Mouse (Mus musculus): ENCODE results near the gene Zfp553. TPM values are rescaled to one million over a fixed set of nuclear protein-coding genes. Genes with fewer than 3 reads are reported as not detected.
A peak's percentile ranks its signal among the peaks of the same experiment; 100 is the strongest.

Gene Zfp553
- total and polyA plus RNA-seq, 3 experiments = 9.8 to 17.4 (median 15.0) TPM

- no peak overlapping the region for H3K9ac ChIP-seq (ENCODE audit: insufficient read depth, low read depth)
- TF ChIP-seq RAD21 (IDR thresholded peaks at IDR 0.05; ENCODE audit: low read depth, low read length) (peak; percentile 33), SIN3A (IDR thresholded peaks at IDR 0.05; ENCODE audit: low read length) (no peak), TBP (conservative IDR thresholded peaks at IDR 0.05; ENCODE audit: low read depth, low read length) (0 out of 2 replicates have a peak, but pooled peaks have one; percentile 19), SMC3 (IDR thresholded peaks at IDR 0.05; ENCODE audit: low read depth, low read length) (peak; percentile 65), ELF1 (IDR thresholded peaks at IDR 0.05; ENCODE audit: low read depth, low read length) (peak; percentile 59; the same call in 1 of the 2 replicates), CTCF (conservative IDR thresholded peaks at IDR 0.05 in 1 of 2, IDR thresholded peaks at IDR 0.05 in 1 of 2; ENCODE audit: low read depth in 2 of 2, low read length in 2 of 2) (peak; percentile 81 to 87)
- peaks cover 17 to 63% of the 10 kb centered on the region in 2 experiments for H3K4me1 ChIP-seq (ENCODE audit: control insufficient read depth in 1 of 2, insufficient read depth in 2 of 2)
- no peak overlapping the region for H3K4me2 ChIP-seq (ENCODE audit: insufficient read depth, low read depth, poor library complexity, severe bottlenecking)
- peak; percentile 76 for DNase-seq (ENCODE audit: extremely low read depth)
- H3K4me3 ChIP-seq (replicated peaks in 1 of 3; ENCODE audit: low read depth in 2 of 3, low read length in 2 of 3, poor library complexity in 1 of 3) = no peak overlapping the region
- H3K79me2 ChIP-seq (replicated peaks; ENCODE audit: control insufficient read depth, extremely low read depth, insufficient read depth, poor library complexity, severe bottlenecking) = peaks cover 18% of the 10 kb centered on the region
- H3K27ac ChIP-seq (ENCODE audit: insufficient read depth, low read depth) = no peak overlapping the region
- H3K9me3 ChIP-seq (replicated peaks; ENCODE audit: low read length) = no peaks in the 10 kb centered on the region
- dilution Hi-C loops (cut with MboI; ENCODE audit: extremely low pct_ligation_motif_present, extremely low pct_unique_long_range_greater_than_20kb, low sequenced_read_pairs) = no loop called here
- H3K27me3 ChIP-seq (replicated peaks) = no peaks in the 10 kb centered on the region
- peaks cover 26 to 44% of the 10 kb centered on the region in 2 experiments for H3K36me3 ChIP-seq (replicated peaks in 1 of 2; ENCODE audit: control insufficient read depth in 1 of 2, insufficient read depth in 1 of 2, low read length in 1 of 2)
- in situ Hi-C loops (cut with MboI; ENCODE audit: low pct_ligation_motif_present, low pct_unique_long_range_greater_than_20kb, low sequenced_read_pairs) = no loop called here
Measured at GRCm38 (mm10) chr7:127214981-127215871, 17.6 kb upstream of the Zfp553 start.

DNA sequence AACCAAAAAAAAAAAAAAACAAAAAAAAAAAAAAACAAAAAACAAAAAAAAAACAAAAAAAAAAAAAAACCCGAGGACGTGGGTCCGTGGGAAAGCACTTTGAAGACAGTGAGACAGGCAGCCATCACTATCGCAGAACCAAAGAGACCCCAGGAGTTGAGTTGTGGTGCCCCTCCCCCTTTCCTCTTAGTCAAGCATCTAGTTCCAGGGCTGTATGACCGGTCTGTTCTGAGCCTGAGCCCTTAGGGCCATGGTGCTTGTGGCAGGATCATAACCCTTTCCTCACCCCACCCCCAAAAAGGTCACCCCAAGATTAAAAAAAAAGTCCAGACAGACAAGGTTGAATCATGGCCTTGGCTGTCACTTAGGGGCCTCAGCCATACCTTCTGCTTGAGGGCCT is 16.6 kb upstream of the Zfp553 start:
- Histone ChIP-seq H3K4me3 (replicated peaks in 1 of 3; ENCODE audit: low read depth in 2 of 3, low read length in 2 of 3, poor library complexity in 1 of 3) (no peak overlapping the region), H3K9me3 (replicated peaks; ENCODE audit: low read length) (no peaks in the 10 kb centered on the region), H3K79me2 (replicated peaks; ENCODE audit: control insufficient read depth, extremely low read depth, insufficient read depth, poor library complexity, severe bottlenecking) (peaks cover 18% of the 10 kb centered on the region), H3K27ac (ENCODE audit: insufficient read depth, low read depth) (no peak overlapping the region), H3K4me2 (ENCODE audit: insufficient read depth, low read depth, poor library complexity, severe bottlenecking) (peak overlapping the region; percentile 81; the same call in 1 of the 2 replicates), H3K9ac (ENCODE audit: insufficient read depth, low read depth) (no peak overlapping the region), H3K27me3 (replicated peaks) (no peaks in the 10 kb centered on the region), H3K36me3 (replicated peaks in 1 of 2; ENCODE audit: control insufficient read depth in 1 of 2, insufficient read depth in 1 of 2, low read length in 1 of 2) (peaks cover 26 to 44% of the 10 kb centered on the region in 2 experiments), H3K4me1 (ENCODE audit: control insufficient read depth in 1 of 2, insufficient read depth in 2 of 2) (peaks cover 19 to 64% of the 10 kb centered on the region in 2 experiments)
- dilution Hi-C loops (cut with MboI; ENCODE audit: extremely low pct_ligation_motif_present, extremely low pct_unique_long_range_greater_than_20kb, low sequenced_read_pairs) (no loop called here), in situ Hi-C loops (cut with MboI; ENCODE audit: low pct_ligation_motif_present, low pct_unique_long_range_greater_than_20kb, low sequenced_read_pairs) (no loop called here)
- TF ChIP-seq MAFK (IDR thresholded peaks at IDR 0.05; ENCODE audit: insufficient replicate concordance, low read length) (no peak), CHD1 (IDR thresholded peaks at IDR 0.05; ENCODE audit: low read depth, low read length) (no peak), KAT2A (IDR thresholded peaks at IDR 0.05; ENCODE audit: insufficient replicate concordance, low read length) (no peak), MXI1 (IDR thresholded peaks at IDR 0.05; ENCODE audit: low read depth, low read length) (no peak), CHD2 (IDR thresholded peaks at IDR 0.05; ENCODE audit: low read length) (no peak), SMC3 (IDR thresholded peaks at IDR 0.05; ENCODE audit: low read depth, low read length) (no peak), BHLHE40 (IDR thresholded peaks at IDR 0.05; ENCODE audit: low read depth, low read length) (no peak), NRF1 (IDR thresholded peaks at IDR 0.05; ENCODE audit: low read depth, low read length) (no peak), ZKSCAN1 (IDR thresholded peaks at IDR 0.05; ENCODE audit: borderline replicate concordance, low read depth, low read length) (no peak), MYC (IDR thresholded peaks at IDR 0.05; ENCODE audit: low read depth, low read length) (no peak), USF2 (conservative IDR thresholded peaks at IDR 0.05; ENCODE audit: low read depth, low read length) (no peak), NELFE (IDR thresholded peaks at IDR 0.05; ENCODE audit: low read depth, low read length) (no peak), ZMIZ1 (IDR thresholded peaks at IDR 0.05; ENCODE audit: low read depth, low read length) (no peak), MEF2A (IDR thresholded peaks at IDR 0.05; ENCODE audit: borderline replicate concordance, low read depth, low read length) (no peak), JUND (conservative IDR thresholded peaks at IDR 0.05; ENCODE audit: low read depth, low read length) (no peak), HCFC1 (IDR thresholded peaks at IDR 0.05; ENCODE audit: low read depth, low read length) (no peak), MAZ (IDR thresholded peaks at IDR 0.05; ENCODE audit: low read depth, low read length) (no peak), USF1 (IDR thresholded peaks at IDR 0.05; ENCODE audit: low read depth, low read length) (no peak), ELF1 (IDR thresholded peaks at IDR 0.05; ENCODE audit: low read depth, low read length) (no peak), ZNF384 (IDR thresholded peaks at IDR 0.05; ENCODE audit: low read depth, low read length) (no peak)
- DNase-seq (ENCODE audit: extremely low read depth) = no peak
